Mouse (Mus musculus) forebrain, embryonic 14.5 days (tissue): ENCODE measurements around the gene Frat1. TPM values are rescaled to one million over a fixed set of nuclear protein-coding genes. Genes with fewer than 3 reads are reported as not detected.

Experiments used
- ATAC-seq: fragments of 200-750 bp; cut with Nextera tagmentation; 2 replicates; pipeline ENCODE4 v1.8.0; 2017; ENCODE audit warnings: mild to moderate bottlenecking, moderate library complexity
- DNase-seq: peaks from one replicate; pipeline ENCODE4 v3.0.0-alpha.2; 2015; ENCODE audit warnings: low spot score
- H3K27ac ChIP-seq: fragments of 300-500 bp; sonication (generic); 2 replicates; pipeline ENCODE4 v1.5.1; 2014; ENCODE audit warnings: low read depth, mild to moderate bottlenecking, control low read depth, low read length, moderate library complexity
- H3K27me3 ChIP-seq: fragments of 300-500 bp; sonication (generic); replicated peaks from 2 replicates; pipeline ENCODE4 v1.6.1; 2014; ENCODE audit warnings: low read length, control low read depth, mixed read lengths; ENCODE audit not compliant: control insufficient read depth, insufficient read depth
- H3K36me3 ChIP-seq: fragments of 300-500 bp; sonication (generic); 2 replicates; pipeline ENCODE4 v1.6.1; 2014; ENCODE audit warnings: low read length, control low read depth; ENCODE audit not compliant: control insufficient read depth, insufficient read depth
- H3K4me1 ChIP-seq: fragments of 300-500 bp; sonication (generic); 2 replicates; pipeline ENCODE4 v1.6.1; 2014; ENCODE audit warnings: antibody characterized with exemption, low read length, control low read depth; ENCODE audit not compliant: control insufficient read depth, insufficient read depth
- H3K4me2 ChIP-seq: fragments of 300-500 bp; sonication (generic); 2 replicates; pipeline ENCODE4 v1.6.1; 2014; ENCODE audit warnings: mild to moderate bottlenecking, control low read depth, low read length
- H3K4me3 ChIP-seq: fragments of 300-500 bp; sonication (generic); 2 replicates; pipeline ENCODE4 v1.5.1; 2014; ENCODE audit warnings: low read depth, low read length, control low read depth
- H3K9ac ChIP-seq: fragments of 300-500 bp; sonication (generic); 2 replicates; pipeline ENCODE4 v1.6.1; 2014; ENCODE audit warnings: mild to moderate bottlenecking, low read length, control low read depth, moderate library complexity
- H3K9me3 ChIP-seq: fragments of 300-500 bp; sonication (generic); replicated peaks from 2 replicates; pipeline ENCODE4 v1.6.1; 2016; ENCODE audit warnings: low read length, control low read depth, mixed read lengths; ENCODE audit not compliant: control insufficient read depth
- WGBS: fragments of 180-500 bp; shearing (Covaris S2); extraction: QIAGEN DNeasy Blood & Tissue Kit; methylation state at CpG from one replicate; pipeline ENCODE4 v1.1.7; 2014; 5-methylcytosine and 5-hydroxymethylcytosine counted together
- polyA plus RNA-seq: library from polyadenylated mRNA; unstranded; fragments of >200 nt; fragmentation: Nextera tagmentation; extraction: Ambion mirVana; gene quantifications from 2 replicates; pipeline ENCODE4 v1.2.1, GENCODE M21; 2014

The Frat1 gene
- polyA plus RNA-seq, 1 experiment from 2014 or later, result 35.5 TPM

DNA sequence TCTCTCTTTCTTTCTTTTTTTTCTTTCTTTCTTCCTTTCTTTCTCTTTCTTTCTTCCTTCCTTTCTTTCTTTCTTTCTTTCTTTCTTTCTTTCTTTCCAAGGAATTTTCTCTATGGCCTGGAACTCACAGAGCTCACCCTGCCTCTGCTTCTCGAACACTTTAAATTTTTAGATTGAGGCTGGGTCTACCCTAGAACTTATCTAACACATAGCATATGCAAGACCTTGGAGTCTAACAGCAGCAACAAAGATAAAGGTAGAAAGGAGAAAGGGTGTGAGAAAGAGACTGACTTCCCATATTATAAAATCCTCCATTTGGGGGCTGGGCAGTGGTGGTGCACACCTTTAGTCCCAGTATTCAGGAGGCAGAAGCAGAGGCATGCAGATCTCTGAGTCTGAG is 7.2 kb upstream of the Frat1 start:
- H3K4me2 ChIP-seq, result no peak overlapping the region
- no peaks in the 10 kb centered on the region for H3K27me3 ChIP-seq
- no peaks in the 10 kb centered on the region for H3K9me3 ChIP-seq
- no peaks in the 10 kb centered on the region for H3K36me3 ChIP-seq
- WGBS, result 90% methylated on average over 1 of the region's 1 CpGs
- no peak overlapping the region for H3K9ac ChIP-seq
- ATAC-seq, result no peak
- no peak overlapping the region for H3K4me3 ChIP-seq
- H3K4me1 ChIP-seq, result no peaks in the 10 kb centered on the region
- no peak overlapping the region for H3K27ac ChIP-seq
- DNase-seq, result no peak

DNA sequence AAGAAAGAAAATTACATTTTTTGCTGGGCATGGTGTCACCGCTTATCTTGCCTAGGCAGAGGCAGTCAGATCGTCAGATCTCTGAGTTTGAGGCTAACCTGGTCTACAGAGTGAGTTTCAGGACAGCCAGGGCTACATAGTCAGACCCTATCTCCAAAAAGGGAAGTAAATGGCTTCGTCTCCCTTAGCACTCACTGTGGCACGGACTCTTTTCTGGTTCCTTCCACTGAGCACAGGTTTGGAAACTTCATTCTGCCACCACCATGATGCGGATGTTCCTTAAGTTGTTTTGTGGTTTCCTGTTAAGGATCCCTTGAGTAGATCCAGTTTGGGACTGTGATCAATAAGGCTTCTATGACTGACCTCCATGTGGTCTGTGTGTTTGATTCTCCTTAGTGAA is 4.8 kb upstream of the Frat1 start:
- Histone ChIP-seq H3K9me3 (no peaks in the 10 kb centered on the region), H3K4me2 (no peak overlapping the region), H3K4me1 (no peaks in the 10 kb centered on the region), H3K36me3 (no peaks in the 10 kb centered on the region), H3K27me3 (no peaks in the 10 kb centered on the region), H3K27ac (no peak overlapping the region), H3K9ac (no peak overlapping the region), H3K4me3 (no peak overlapping the region)
- WGBS, result 87% methylated on average over 5 of the region's 5 CpGs
- no peak for DNase-seq
- ATAC-seq, result no peak

DNA sequence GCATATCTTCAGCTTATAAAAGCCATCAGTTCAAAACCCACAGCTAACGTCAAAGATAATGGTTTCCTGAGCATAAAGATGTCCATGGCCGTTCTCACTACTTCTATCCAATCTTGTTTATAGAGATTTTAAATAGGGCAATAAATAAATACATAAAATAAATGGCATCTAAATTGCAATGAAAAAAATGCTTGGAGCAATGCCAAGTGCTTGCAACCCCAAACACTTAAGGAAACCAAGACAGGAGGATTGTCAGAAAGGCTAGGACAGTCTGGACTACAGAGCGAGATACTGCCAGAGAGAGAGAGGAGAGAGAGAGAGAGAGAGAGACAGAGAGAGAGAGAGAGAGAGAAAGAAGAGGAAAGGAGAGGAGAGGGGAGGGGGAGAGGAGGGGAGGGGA is 3.2 kb upstream of the Frat1 start:
- DNase-seq (no peak), ATAC-seq (no peak)
- H3K9ac ChIP-seq, result no peak overlapping the region
- no peaks in the 10 kb centered on the region for H3K36me3 ChIP-seq
- no peak overlapping the region for H3K27ac ChIP-seq
- H3K4me3 ChIP-seq, result no peak overlapping the region
- H3K9me3 ChIP-seq, result no peaks in the 10 kb centered on the region
- H3K4me1 ChIP-seq, result peaks cover under 1% of the 10 kb centered on the region
- WGBS, result 88% methylated on average over 3 of the region's 3 CpGs
- no peak overlapping the region for H3K4me2 ChIP-seq
- no peaks in the 10 kb centered on the region for H3K27me3 ChIP-seq

DNA sequence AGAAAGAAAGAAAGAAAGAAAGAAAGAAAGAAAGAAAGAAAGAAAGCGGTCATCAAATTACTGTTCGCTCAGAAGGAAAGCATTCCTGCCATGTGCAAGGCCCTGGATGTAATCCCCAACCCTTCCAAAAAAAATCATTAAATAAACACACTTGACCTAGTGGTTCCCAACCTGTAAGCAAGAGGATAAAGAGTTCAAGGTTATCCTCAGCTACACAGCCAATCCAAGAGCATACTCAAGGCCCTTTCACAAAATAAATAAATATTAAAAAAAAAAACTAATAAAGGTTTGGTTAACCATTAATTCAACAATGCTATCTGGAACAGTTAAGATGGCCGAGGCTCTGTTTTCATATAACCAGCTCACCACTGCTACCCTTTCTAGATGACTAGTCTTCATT is 829 bp upstream of the Frat1 start:
- H3K4me3 ChIP-seq, result peak overlapping the region; percentile 81
- H3K27me3 ChIP-seq, result no peaks in the 10 kb centered on the region
- 63% methylated on average over 3 of the region's 3 CpGs for WGBS
- no peaks in the 10 kb centered on the region for H3K36me3 ChIP-seq
- H3K4me2 ChIP-seq, result peak overlapping the region; percentile 97
- H3K9me3 ChIP-seq, result no peaks in the 10 kb centered on the region
- ATAC-seq (no peak), DNase-seq (no peak)
- peak overlapping the region; percentile 58 for H3K9ac ChIP-seq
- H3K27ac ChIP-seq, result peak overlapping the region; percentile 94
- peaks cover 19% of the 10 kb centered on the region for H3K4me1 ChIP-seq

DNA sequence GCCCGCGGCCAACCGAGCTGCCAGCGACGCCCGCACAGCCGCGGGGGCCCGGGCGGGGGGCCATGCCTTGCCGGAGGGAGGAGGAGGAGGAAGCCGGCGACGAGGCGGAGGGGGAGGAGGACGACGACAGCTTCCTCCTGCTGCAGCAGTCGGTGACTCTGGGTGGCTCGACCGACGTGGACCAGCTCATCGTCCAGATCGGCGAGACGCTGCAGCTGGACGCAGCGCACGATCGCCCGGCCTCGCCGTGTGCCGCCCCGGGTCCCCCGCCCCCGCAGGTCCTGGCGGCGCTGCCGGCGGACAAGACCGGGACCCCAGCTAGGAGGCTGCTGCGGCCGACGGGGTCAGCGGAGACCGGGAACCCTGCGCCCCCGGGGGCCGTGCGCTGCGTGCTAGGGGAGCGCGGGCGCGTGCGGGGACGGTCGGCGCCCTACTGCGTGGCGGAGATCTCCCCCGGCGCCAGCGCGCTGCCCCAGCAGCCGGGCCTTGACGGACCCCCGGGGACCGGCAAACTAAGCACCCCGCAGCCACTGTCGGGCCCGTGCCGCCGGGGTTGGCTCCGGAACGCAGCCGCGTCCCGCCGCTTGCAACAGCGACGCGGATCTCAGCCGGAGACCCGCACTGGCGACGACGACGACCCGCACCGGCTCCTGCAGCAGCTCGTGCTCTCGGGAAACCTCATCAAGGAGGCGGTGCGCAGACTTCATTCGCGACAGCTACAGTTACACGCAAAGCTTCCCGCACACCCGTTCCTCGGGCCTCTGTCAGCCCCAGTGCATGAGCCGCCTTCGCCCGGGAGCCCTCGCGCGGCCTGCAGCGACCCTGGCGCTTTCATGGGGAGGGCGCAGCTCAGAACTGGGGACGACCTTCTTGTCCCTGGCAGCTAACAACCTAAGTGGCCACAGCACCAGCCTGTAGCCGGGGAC is 599 bp downstream of the Frat1 start:
- ATAC-seq, result peak; percentile 65
- H3K36me3 ChIP-seq, result no peaks in the 10 kb centered on the region
- H3K9me3 ChIP-seq, result no peaks in the 10 kb centered on the region
- H3K4me2 ChIP-seq, result peak overlapping the region; percentile 97
- H3K27me3 ChIP-seq, result no peaks in the 10 kb centered on the region
- WGBS, result under 1% methylated on average over 108 of the region's 112 CpGs
- H3K4me3 ChIP-seq, result peak overlapping the region; percentile 81
- H3K27ac ChIP-seq, result peak overlapping the region; percentile 94
- peaks cover 24% of the 10 kb centered on the region for H3K4me1 ChIP-seq
- H3K9ac ChIP-seq, result peak overlapping the region; percentile 81
- DNase-seq, result peak; percentile 63

DNA sequence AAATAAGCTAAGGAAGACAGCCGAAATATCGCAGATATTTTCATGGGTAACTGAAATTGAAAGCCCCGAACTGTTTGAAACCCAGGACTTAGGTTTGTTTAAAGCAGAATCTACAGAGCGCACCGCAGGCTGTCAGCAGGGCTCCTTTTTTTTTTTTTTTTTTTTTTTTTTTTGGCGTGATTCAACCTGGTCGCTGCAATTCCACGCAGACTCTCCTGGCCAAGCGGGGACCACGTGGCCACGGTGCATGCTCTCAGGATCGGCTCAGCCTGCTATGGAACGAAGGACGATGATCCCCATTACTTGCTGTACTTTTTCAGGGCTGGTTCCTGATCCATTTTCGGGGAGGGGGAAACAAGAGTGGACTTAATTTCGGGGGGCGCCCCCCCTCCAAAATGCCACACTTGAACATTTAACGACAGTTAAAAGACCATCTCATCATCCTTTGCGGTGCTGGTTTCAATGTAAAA is 1.4 kb downstream of the Frat1 start:
- Histone ChIP-seq H3K4me2 (peak overlapping the region; percentile 97), H3K4me3 (peak overlapping the region; percentile 81), H3K27me3 (no peaks in the 10 kb centered on the region), H3K9ac (peak overlapping the region; percentile 81), H3K27ac (peak overlapping the region; percentile 94), H3K36me3 (no peaks in the 10 kb centered on the region), H3K4me1 (peaks cover 31% of the 10 kb centered on the region), H3K9me3 (no peaks in the 10 kb centered on the region)
- no peak for ATAC-seq
- peak; percentile 62 for DNase-seq
- under 1% methylated on average over 19 of the region's 19 CpGs for WGBS

DNA sequence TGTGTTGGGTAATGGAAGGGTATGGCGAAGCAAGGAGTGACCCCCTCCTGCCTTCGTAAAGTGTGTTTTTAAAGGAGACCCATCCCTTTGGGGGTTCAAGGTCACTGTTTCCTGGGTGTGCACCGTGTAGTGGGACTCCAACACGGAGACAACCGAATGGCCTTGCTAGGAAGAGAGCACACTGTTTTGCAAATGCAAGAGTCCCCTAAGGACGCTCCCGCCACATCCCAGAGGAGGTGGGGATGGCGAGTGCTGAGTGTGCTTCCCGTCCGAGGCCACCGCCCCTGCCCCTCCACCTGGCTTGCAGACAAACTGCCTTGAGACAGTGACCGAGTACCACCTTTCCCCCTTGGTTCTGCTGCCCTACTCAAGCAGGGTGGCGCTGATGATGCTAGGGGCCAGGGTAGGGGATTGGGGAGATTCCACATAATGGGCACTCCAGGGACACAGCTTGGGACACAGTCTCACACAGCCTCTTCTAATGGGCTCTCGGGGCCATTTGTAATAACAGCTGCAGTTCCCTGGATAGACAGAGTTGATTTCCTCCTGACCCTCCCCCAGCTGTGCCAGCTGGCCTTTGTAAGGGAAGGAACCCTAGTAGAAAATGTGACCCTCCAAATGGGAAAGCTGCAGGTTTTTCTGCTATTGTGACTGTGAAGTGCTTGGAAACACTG is 2.1 kb downstream of the Frat1 start:
- H3K27ac ChIP-seq, result peak overlapping the region; percentile 72
- H3K9me3 ChIP-seq, result no peaks in the 10 kb centered on the region
- ATAC-seq, result no peak
- peaks cover 31% of the 10 kb centered on the region for H3K4me1 ChIP-seq
- 10% methylated on average over 14 of the region's 14 CpGs for WGBS
- peak overlapping the region; percentile 81 for H3K9ac ChIP-seq
- DNase-seq, result peak; percentile 32
- H3K27me3 ChIP-seq, result no peaks in the 10 kb centered on the region
- peak overlapping the region; percentile 81 for H3K4me3 ChIP-seq
- H3K36me3 ChIP-seq, result no peaks in the 10 kb centered on the region
- peak overlapping the region; percentile 97 for H3K4me2 ChIP-seq

DNA sequence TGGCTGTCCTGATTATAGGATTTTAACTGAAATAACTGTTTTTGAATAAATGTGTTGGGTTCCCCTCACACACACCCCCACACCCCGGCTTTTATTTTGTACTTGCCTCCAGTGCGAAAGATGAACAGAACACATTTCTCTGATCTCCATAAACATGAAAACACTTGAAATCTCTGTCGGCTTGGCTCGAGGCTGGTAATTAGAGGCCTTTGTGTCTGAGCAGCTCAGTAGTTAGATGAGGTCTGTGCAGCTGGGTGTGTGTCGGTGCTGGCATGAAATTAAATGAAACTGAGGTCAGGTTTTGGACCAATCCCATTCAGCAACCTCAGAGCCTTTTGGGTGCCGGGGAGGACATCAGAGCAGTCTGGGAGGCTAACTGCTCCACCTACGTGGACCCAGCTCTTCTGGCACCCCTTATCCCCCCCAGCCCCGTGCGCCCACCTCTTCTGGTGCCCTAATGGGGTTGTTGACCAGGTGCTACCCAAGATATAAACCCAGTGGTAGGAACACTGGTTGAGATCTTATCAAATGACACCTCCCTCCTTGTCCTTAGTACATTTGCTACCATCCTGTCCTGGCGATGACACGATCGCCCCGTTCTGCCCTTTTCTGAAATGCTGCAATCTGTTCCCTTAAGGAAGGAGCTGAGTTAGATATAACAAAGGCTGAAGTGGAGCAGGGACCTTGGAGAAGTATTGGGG is 2.9 kb downstream of the Frat1 start:
- DNase-seq (peak; percentile 62), ATAC-seq (no peak)
- no peaks in the 10 kb centered on the region for H3K9me3 ChIP-seq
- no peaks in the 10 kb centered on the region for H3K27me3 ChIP-seq
- WGBS, result 43% methylated on average over 13 of the region's 13 CpGs
- peak overlapping the region; percentile 46; the same call in 1 of the 2 replicates for H3K9ac ChIP-seq
- H3K27ac ChIP-seq, result peak overlapping the region; percentile 77
- H3K4me1 ChIP-seq, result peaks cover 31% of the 10 kb centered on the region
- H3K4me2 ChIP-seq, result peak overlapping the region; percentile 97
- peak overlapping the region; percentile 81 for H3K4me3 ChIP-seq
- no peaks in the 10 kb centered on the region for H3K36me3 ChIP-seq
